Mouse (Mus musculus) embryonic facial prominence, embryonic 11.5 days (tissue): ENCODE data around the gene Git1. TPM values are rescaled to one million over a fixed set of nuclear protein-coding genes. Genes with fewer than 3 reads are reported as not detected.
A peak's percentile ranks its signal among the peaks of the same experiment; 100 is the strongest.

Source experiments
- ATAC-seq: fragments of 200-750 bp; cut with Nextera tagmentation; replicated peaks from 2 replicates; pipeline ENCODE4 v1.8.0; 2017; ENCODE audit warnings: low read depth; ENCODE audit not compliant: insufficient number of reproducible peaks, low FRiP score, low TSS enrichment
- DNase-seq: peaks from one replicate; pipeline ENCODE4 v3.0.0-alpha.2; 2015; ENCODE audit warnings: low spot score
- H3K27ac ChIP-seq: fragments of 300-500 bp; sonication (generic); replicated peaks from 2 replicates; pipeline ENCODE4 v1.5.1; 2014; ENCODE audit warnings: mild to moderate bottlenecking, low read depth, low read length, control low read depth
- H3K27me3 ChIP-seq: fragments of 300-500 bp; sonication (generic); 2 replicates; pipeline ENCODE4 v1.6.1; 2014; ENCODE audit warnings: mild to moderate bottlenecking, low read length, moderate library complexity, mixed read lengths; ENCODE audit not compliant: control insufficient read depth, insufficient read depth
- H3K36me3 ChIP-seq: fragments of 300-500 bp; sonication (generic); replicated peaks from 2 replicates; pipeline ENCODE4 v1.6.1; 2014; ENCODE audit warnings: low read depth, mild to moderate bottlenecking, low read length, moderate library complexity, mixed read lengths; ENCODE audit not compliant: control insufficient read depth, insufficient read depth
- H3K4me1 ChIP-seq: fragments of 300-500 bp; sonication (generic); 2 replicates; pipeline ENCODE4 v1.6.1; 2014; ENCODE audit warnings: low read length, mixed read lengths; ENCODE audit not compliant: control insufficient read depth, insufficient read depth
- H3K4me2 ChIP-seq: fragments of 300-500 bp; sonication (generic); 2 replicates; pipeline ENCODE4 v1.6.1; 2014; ENCODE audit warnings: low read depth, mild to moderate bottlenecking, control low read depth, low read length, moderate library complexity
- H3K4me3 ChIP-seq: fragments of 300-500 bp; sonication (generic); 2 replicates; pipeline ENCODE4 v1.5.1; 2014; ENCODE audit warnings: low read depth, low read length, control low read depth
- H3K9ac ChIP-seq: fragments of 300-500 bp; sonication (generic); replicated peaks from 2 replicates; pipeline ENCODE4 v1.6.1; 2014; ENCODE audit warnings: mild to moderate bottlenecking, control low read depth, low read length
- H3K9me3 ChIP-seq: fragments of 300-500 bp; sonication (generic); replicated peaks from 2 replicates; pipeline ENCODE4 v1.6.1; 2016; ENCODE audit warnings: mild to moderate bottlenecking, low read length, inconsistent platforms, mixed read lengths; ENCODE audit not compliant: control insufficient read depth
- WGBS: fragments of 180-500 bp; shearing (Covaris S2); extraction: QIAGEN DNeasy Blood & Tissue Kit; methylation state at CpG from one replicate; pipeline ENCODE4 v1.1.7; 2014; 5-methylcytosine and 5-hydroxymethylcytosine counted together
- polyA plus RNA-seq: library from polyadenylated mRNA; unstranded; fragments of >200 nt; fragmentation: Nextera tagmentation; extraction: Ambion mirVana; gene quantifications from 2 replicates; pipeline ENCODE4 v1.2.1, GENCODE M21; 2014

Git1 gene
- polyA plus RNA-seq, 1 experiment from 2014 or later: 12.4 TPM

- H3K4me1 ChIP-seq: peaks cover 3% of the 10 kb centered on the region; the same call in 1 of the 2 replicates
- DNase-seq (no peak), ATAC-seq (no peak)
- H3K27ac ChIP-seq: no peak overlapping the region
- 92% methylated on average over 19 of the region's 19 CpGs for WGBS
- no peaks in the 10 kb centered on the region for H3K9me3 ChIP-seq
- peaks cover 23% of the 10 kb centered on the region for H3K36me3 ChIP-seq
- H3K27me3 ChIP-seq: no peaks in the 10 kb centered on the region
- no peak overlapping the region for H3K4me3 ChIP-seq
- H3K9ac ChIP-seq: no peak overlapping the region
- no peak overlapping the region for H3K4me2 ChIP-seq
Measured at GRCm38 (mm10) chr11:77504377-77504776, 11.0 kb downstream of the Git1 start.

DNA sequence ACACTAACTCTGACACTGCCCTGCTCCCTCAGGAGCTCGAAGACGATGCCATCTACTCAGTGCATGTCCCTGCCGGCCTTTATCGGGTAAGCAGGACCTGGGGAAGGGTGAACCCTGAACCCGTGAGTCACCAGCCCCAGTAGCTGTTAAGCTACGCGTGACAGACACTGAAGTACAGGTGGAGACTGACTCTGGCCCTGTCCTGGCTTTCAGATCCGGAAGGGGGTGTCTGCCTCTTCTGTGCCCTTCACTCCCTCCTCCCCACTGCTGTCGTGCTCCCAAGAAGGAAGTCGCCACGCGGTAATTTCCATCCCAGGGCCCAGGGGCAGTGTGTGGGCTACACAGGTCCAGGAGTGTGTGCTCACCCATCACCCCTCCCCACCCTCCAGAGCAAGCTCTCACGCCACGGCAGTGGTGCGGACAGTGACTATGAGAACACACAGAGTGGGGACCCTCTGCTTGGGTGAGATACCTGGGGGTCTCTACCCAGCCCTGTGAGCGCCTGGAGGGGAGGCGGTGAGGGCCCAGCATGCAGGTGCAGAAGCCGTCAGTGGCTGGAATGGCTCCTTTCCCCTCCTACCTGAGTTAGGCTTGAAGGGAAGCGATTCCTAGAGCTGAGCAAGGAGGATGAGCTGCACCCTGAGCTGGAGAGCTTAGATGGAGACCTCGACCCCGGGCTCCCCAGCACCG lies 12.1 kb downstream of the Git1 start:
- no peak overlapping the region for H3K4me3 ChIP-seq
- DNase-seq (no peak), ATAC-seq (no peak)
- H3K36me3 ChIP-seq: peaks cover 22% of the 10 kb centered on the region
- 88% methylated on average over 22 of the region's 22 CpGs for WGBS
- no peak overlapping the region for H3K4me2 ChIP-seq
- peaks cover 3% of the 10 kb centered on the region; the same call in 1 of the 2 replicates for H3K4me1 ChIP-seq
- H3K27ac ChIP-seq: no peak overlapping the region
- H3K9me3 ChIP-seq: no peaks in the 10 kb centered on the region
- H3K27me3 ChIP-seq: no peaks in the 10 kb centered on the region
- H3K9ac ChIP-seq: no peak overlapping the region

DNA sequence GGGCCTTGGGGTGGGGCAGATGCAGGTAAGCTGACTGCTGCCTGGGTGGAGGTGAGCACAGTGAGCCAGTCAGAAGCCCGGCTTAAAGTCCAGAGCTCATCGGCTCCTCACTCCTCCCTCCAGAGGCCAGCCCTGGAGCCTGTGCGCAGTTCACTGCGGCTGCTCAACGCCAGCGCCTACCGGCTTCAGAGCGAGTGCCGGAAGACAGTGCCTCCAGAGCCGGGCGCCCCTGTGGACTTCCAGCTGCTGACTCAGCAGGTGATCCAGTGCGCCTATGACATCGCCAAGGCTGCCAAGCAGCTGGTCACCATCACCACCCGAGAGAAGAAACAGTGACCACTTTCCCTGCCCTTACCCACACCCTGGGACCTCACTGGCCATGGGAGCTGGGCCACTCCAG lies 12.9 kb downstream of the Git1 start:
- Histone ChIP-seq H3K4me1 (no peaks in the 10 kb centered on the region), H3K4me2 (no peak overlapping the region), H3K27ac (no peak overlapping the region), H3K36me3 (peaks cover 20% of the 10 kb centered on the region), H3K9me3 (no peaks in the 10 kb centered on the region), H3K9ac (no peak overlapping the region), H3K27me3 (no peaks in the 10 kb centered on the region), H3K4me3 (no peak overlapping the region)
- 89% methylated on average over 14 of the region's 14 CpGs for WGBS
- no peak for ATAC-seq
- DNase-seq: no peak

- H3K27ac ChIP-seq: no peak overlapping the region
- DNase-seq (no peak), ATAC-seq (no peak)
- peaks cover 20% of the 10 kb centered on the region for H3K36me3 ChIP-seq
- H3K27me3 ChIP-seq: no peaks in the 10 kb centered on the region
- H3K4me2 ChIP-seq: no peak overlapping the region
- no peak overlapping the region for H3K4me3 ChIP-seq
- H3K9ac ChIP-seq: no peak overlapping the region
- no peaks in the 10 kb centered on the region for H3K9me3 ChIP-seq
- 77% methylated on average over 6 of the region's 6 CpGs for WGBS
- no peaks in the 10 kb centered on the region for H3K4me1 ChIP-seq
Measured at GRCm38 (mm10) chr11:77506941-77507340, 13.6 kb downstream of the Git1 start.

DNA sequence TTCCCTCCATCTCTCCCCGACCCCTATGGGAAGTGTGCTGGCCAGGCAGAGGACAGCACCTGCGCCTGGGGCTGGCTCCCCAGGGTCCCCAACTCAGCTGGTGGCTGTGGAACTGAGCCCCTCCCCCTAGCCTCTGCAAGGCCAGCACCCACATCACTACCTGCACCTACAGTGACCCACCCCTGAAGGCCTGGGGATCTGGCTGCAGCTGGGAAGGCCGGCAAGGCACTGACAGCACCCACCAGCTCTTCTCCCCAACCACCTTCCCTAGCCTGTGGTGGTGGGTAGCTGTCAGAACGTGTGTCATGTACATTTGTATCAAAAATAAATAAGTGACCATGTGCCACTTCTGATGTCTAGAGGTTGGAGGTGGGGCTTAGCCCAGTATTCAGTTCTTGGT lies 14.1 kb downstream of the Git1 start:
- no peak overlapping the region for H3K9ac ChIP-seq
- DNase-seq (no peak), ATAC-seq (no peak)
- H3K4me1 ChIP-seq: peaks cover 3% of the 10 kb centered on the region; the same call in 1 of the 2 replicates
- no peak overlapping the region for H3K4me2 ChIP-seq
- H3K4me3 ChIP-seq: no peak overlapping the region
- H3K36me3 ChIP-seq: peaks cover 20% of the 10 kb centered on the region
- 71% methylated on average over 4 of the region's 4 CpGs for WGBS
- H3K27me3 ChIP-seq: no peaks in the 10 kb centered on the region
- no peak overlapping the region for H3K27ac ChIP-seq
- H3K9me3 ChIP-seq: no peaks in the 10 kb centered on the region

DNA sequence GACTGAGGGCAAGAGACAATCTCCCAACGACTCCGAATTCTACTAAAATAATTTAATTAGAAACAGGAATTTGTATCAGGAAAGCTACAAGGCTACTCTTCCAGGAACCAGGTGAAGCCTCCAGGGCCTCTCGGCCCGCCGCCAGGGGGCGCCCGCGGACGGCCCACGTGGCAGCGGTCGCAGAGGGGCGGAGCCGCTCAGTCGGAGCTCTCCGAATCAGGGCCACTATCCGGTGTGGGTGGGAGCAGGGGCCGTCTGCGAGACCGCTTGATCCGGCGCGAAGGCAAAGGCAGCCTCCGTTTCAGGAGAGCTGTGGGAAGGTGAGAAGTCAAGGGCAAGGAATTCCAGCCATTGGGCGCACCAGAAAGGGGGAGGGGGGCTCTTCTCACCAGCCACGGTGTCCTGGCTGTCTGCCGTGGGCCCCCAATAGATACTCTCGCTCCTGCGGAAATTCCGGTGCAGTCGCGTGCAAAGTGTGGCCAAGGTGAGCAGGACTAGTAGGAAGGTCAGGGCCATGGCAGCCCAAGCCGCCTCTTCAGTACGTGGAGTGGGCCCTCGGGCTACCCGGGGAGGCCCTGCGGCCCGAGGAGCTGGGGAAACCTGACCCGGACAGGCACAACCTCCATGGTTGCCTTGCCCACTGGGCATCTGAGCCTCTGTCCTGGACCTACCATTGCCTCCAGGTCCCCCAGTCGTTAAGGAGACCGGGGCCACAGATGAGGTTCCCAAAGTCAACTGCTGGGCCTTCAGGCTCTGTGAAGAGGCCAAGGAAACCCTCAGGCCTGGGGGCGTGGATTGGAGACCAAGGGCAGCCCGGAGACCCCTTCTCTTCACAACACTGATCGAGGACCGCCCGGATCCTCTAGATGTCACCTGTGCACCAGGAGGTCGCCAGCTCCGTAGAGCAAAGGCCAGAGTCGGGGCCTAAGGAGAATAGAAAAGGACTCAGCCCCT lies 15.0 kb downstream of the Git1 start:
- H3K27ac ChIP-seq: no peak overlapping the region
- H3K36me3 ChIP-seq: peaks cover 14% of the 10 kb centered on the region
- peak; percentile 15; the same call in 1 of the 2 replicates for ATAC-seq
- H3K4me2 ChIP-seq: peak overlapping the region; percentile 41
- no peaks in the 10 kb centered on the region for H3K9me3 ChIP-seq
- DNase-seq: peak; percentile 90
- peak overlapping the region; percentile 10; the same call in 1 of the 2 replicates for H3K9ac ChIP-seq
- H3K27me3 ChIP-seq: no peaks in the 10 kb centered on the region
- peak overlapping the region; percentile 12 for H3K4me3 ChIP-seq
- 19% methylated on average over 49 of the region's 49 CpGs for WGBS
- H3K4me1 ChIP-seq: peaks cover 3% of the 10 kb centered on the region; the same call in 1 of the 2 replicates

DNA sequence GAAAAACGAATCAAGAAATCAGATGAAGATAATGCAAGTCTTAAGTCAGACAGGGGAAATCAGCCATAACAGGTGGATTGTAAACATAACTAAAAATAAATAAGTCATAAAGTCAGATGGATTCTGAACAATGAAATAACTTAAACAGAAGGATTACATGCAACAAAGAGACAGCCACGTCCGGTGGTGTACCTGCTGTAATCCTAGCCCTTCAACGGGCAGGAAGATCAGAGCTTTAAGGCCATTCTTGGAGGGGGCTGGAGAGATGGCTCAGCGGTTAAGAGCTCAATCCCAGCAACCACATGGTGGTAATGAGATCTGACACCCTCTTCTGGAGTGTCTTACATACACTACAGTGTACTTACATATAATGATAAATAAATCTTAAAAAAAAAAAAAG lies 18.0 kb downstream of the Git1 start:
- Histone ChIP-seq H3K4me1 (peaks cover 15% of the 10 kb centered on the region), H3K27ac (no peak overlapping the region), H3K4me2 (no peak overlapping the region), H3K36me3 (peaks cover 11% of the 10 kb centered on the region), H3K9ac (no peak overlapping the region), H3K4me3 (no peak overlapping the region), H3K27me3 (peaks cover 7% of the 10 kb centered on the region), H3K9me3 (no peaks in the 10 kb centered on the region)
- ATAC-seq (no peak), DNase-seq (no peak)
- WGBS: 74% methylated on average over 5 of the region's 5 CpGs
